Mouse (Mus musculus) forebrain, embryonic 14.5 days (tissue): ENCODE results near the gene Riok1. TPM values are rescaled to one million over a fixed set of nuclear protein-coding genes. Genes with fewer than 3 reads are reported as not detected.

Experiments used
- ATAC-seq: fragments of 200-750 bp; cut with Nextera tagmentation; 2 replicates; pipeline ENCODE4 v1.8.0; 2017; ENCODE audit warnings: mild to moderate bottlenecking, moderate library complexity
- DNase-seq: peaks from one replicate; pipeline ENCODE4 v3.0.0-alpha.2; 2015; ENCODE audit warnings: low spot score
- H3K27ac ChIP-seq: fragments of 300-500 bp; sonication (generic); 2 replicates; pipeline ENCODE4 v1.5.1; 2014; ENCODE audit warnings: low read depth, mild to moderate bottlenecking, control low read depth, low read length, moderate library complexity
- H3K27me3 ChIP-seq: fragments of 300-500 bp; sonication (generic); replicated peaks from 2 replicates; pipeline ENCODE4 v1.6.1; 2014; ENCODE audit warnings: low read length, control low read depth, mixed read lengths; ENCODE audit not compliant: control insufficient read depth, insufficient read depth
- H3K36me3 ChIP-seq: fragments of 300-500 bp; sonication (generic); 2 replicates; pipeline ENCODE4 v1.6.1; 2014; ENCODE audit warnings: low read length, control low read depth; ENCODE audit not compliant: control insufficient read depth, insufficient read depth
- H3K4me1 ChIP-seq: fragments of 300-500 bp; sonication (generic); 2 replicates; pipeline ENCODE4 v1.6.1; 2014; ENCODE audit warnings: antibody characterized with exemption, low read length, control low read depth; ENCODE audit not compliant: control insufficient read depth, insufficient read depth
- H3K4me2 ChIP-seq: fragments of 300-500 bp; sonication (generic); 2 replicates; pipeline ENCODE4 v1.6.1; 2014; ENCODE audit warnings: mild to moderate bottlenecking, control low read depth, low read length
- H3K4me3 ChIP-seq: fragments of 300-500 bp; sonication (generic); 2 replicates; pipeline ENCODE4 v1.5.1; 2014; ENCODE audit warnings: low read depth, low read length, control low read depth
- H3K9ac ChIP-seq: fragments of 300-500 bp; sonication (generic); 2 replicates; pipeline ENCODE4 v1.6.1; 2014; ENCODE audit warnings: mild to moderate bottlenecking, low read length, control low read depth, moderate library complexity
- H3K9me3 ChIP-seq: fragments of 300-500 bp; sonication (generic); replicated peaks from 2 replicates; pipeline ENCODE4 v1.6.1; 2016; ENCODE audit warnings: low read length, control low read depth, mixed read lengths; ENCODE audit not compliant: control insufficient read depth
- WGBS: fragments of 180-500 bp; shearing (Covaris S2); extraction: QIAGEN DNeasy Blood & Tissue Kit; methylation state at CpG from one replicate; pipeline ENCODE4 v1.1.7; 2014; 5-methylcytosine and 5-hydroxymethylcytosine counted together
- polyA plus RNA-seq: library from polyadenylated mRNA; unstranded; fragments of >200 nt; fragmentation: Nextera tagmentation; extraction: Ambion mirVana; gene quantifications from 2 replicates; pipeline ENCODE4 v1.2.1, GENCODE M21; 2014

The Riok1 gene
- polyA plus RNA-seq, result 40.4 and 42.2 TPM in 2 replicates

- ATAC-seq, result peak; percentile 68
- Histone ChIP-seq H3K27ac (peak within 1 kb of the TSS; percentile 64; the same call in 1 of the 2 replicates), H3K4me3 (peak within 1 kb of the TSS; percentile 77), H3K27me3 (no peaks in the 10 kb centered on the region), H3K4me2 (peak within 1 kb of the TSS; percentile 88), H3K9me3 (no peaks in the 10 kb centered on the region), H3K4me1 (peaks cover 10% of the 10 kb centered on the region), H3K9ac (peak within 1 kb of the TSS; percentile 86), H3K36me3 (peaks cover 16% of the 10 kb centered on the region)
- no peak for DNase-seq
- 12% methylated on average over 37 of the region's 37 CpGs for WGBS
Observed at GRCm38 (mm10) chr13:38036343-38037043, at the start of gene Riok1. Gene Riok1, plus strand, starts transcription at chr13:38036995.

- no peak overlapping the region for H3K9ac ChIP-seq
- WGBS, result 94% methylated on average over 8 of the region's 8 CpGs
- H3K27ac ChIP-seq, result no peak overlapping the region
- peaks cover 6% of the 10 kb centered on the region; the same call in 1 of the 2 replicates for H3K4me1 ChIP-seq
- H3K27me3 ChIP-seq, result no peaks in the 10 kb centered on the region
- H3K9me3 ChIP-seq, result no peaks in the 10 kb centered on the region
- H3K4me2 ChIP-seq, result no peak overlapping the region
- peaks cover 66% of the 10 kb centered on the region for H3K36me3 ChIP-seq
- DNase-seq, result no peak
- no peak overlapping the region for H3K4me3 ChIP-seq
- ATAC-seq, result no peak
Observed at GRCm38 (mm10) chr13:37989701-37990100, 47.1 kb upstream of the Riok1 start.

GRCm38 (mm10) chr13:37992638-37993371, 44.0 kb upstream of the Riok1 start:
- Histone ChIP-seq H3K27ac (no peak overlapping the region), H3K4me2 (peak overlapping the region; percentile 75), H3K9me3 (no peaks in the 10 kb centered on the region), H3K4me3 (peak overlapping the region; percentile 90), H3K9ac (peak overlapping the region; percentile 94), H3K36me3 (peaks cover 38% of the 10 kb centered on the region), H3K4me1 (peaks cover 6% of the 10 kb centered on the region; the same call in 1 of the 2 replicates), H3K27me3 (no peaks in the 10 kb centered on the region)
- no peak for DNase-seq
- 16% methylated on average over 10 of the region's 10 CpGs for WGBS
- no peak for ATAC-seq

GRCm38 (mm10) chr13:37993376-37993703, 43.5 kb upstream of the Riok1 start:
- peak overlapping the region; percentile 90 for H3K4me3 ChIP-seq
- no peak for ATAC-seq
- no peaks in the 10 kb centered on the region for H3K27me3 ChIP-seq
- H3K4me1 ChIP-seq, result peaks cover 6% of the 10 kb centered on the region; the same call in 1 of the 2 replicates
- no peaks in the 10 kb centered on the region for H3K9me3 ChIP-seq
- H3K27ac ChIP-seq, result peak overlapping the region; percentile 88
- peak overlapping the region; percentile 94 for H3K9ac ChIP-seq
- WGBS, result under 1% methylated on average over 17 of the region's 17 CpGs
- no peak for DNase-seq
- peak overlapping the region; percentile 75 for H3K4me2 ChIP-seq
- peaks cover 33% of the 10 kb centered on the region for H3K36me3 ChIP-seq

- Histone ChIP-seq H3K27ac (peak within 1 kb of the TSS; percentile 88), H3K27me3 (no peaks in the 10 kb centered on the region), H3K4me1 (peaks cover 6% of the 10 kb centered on the region; the same call in 1 of the 2 replicates), H3K4me3 (peak within 1 kb of the TSS; percentile 90), H3K9ac (peak within 1 kb of the TSS; percentile 94), H3K4me2 (peak within 1 kb of the TSS; percentile 75), H3K9me3 (no peaks in the 10 kb centered on the region), H3K36me3 (peaks cover 29% of the 10 kb centered on the region)
- ATAC-seq (peak; percentile 99), DNase-seq (peak; percentile 98)
- under 1% methylated on average over 71 of the region's 89 CpGs for WGBS
Observed at GRCm38 (mm10) chr13:37993704-37994404, 42.9 kb upstream of the Riok1 start, which contains the start of gene Ssr1. Gene Ssr1, minus strand, starts transcription at chr13:37994217.

- no peaks in the 10 kb centered on the region for H3K9me3 ChIP-seq
- DNase-seq (no peak), ATAC-seq (peak; percentile 59)
- WGBS, result 22% methylated on average over 7 of the region's 7 CpGs
- H3K4me3 ChIP-seq, result peak overlapping the region; percentile 90
- peaks cover 6% of the 10 kb centered on the region; the same call in 1 of the 2 replicates for H3K4me1 ChIP-seq
- H3K27me3 ChIP-seq, result no peaks in the 10 kb centered on the region
- peaks cover 24% of the 10 kb centered on the region for H3K36me3 ChIP-seq
- peak overlapping the region; percentile 49 for H3K4me2 ChIP-seq
- H3K27ac ChIP-seq, result 0 out of 2 replicates have a peak overlapping the region, but pooled peaks have one; percentile 88
- peak overlapping the region; percentile 94; the same call in 1 of the 2 replicates for H3K9ac ChIP-seq
Observed at GRCm38 (mm10) chr13:37994405-37994749, 42.4 kb upstream of the Riok1 start.

GRCm38 (mm10) chr13:37999713-38000112, 37.1 kb upstream of the Riok1 start:
- no peaks in the 10 kb centered on the region for H3K9me3 ChIP-seq
- no peak overlapping the region for H3K4me2 ChIP-seq
- no peaks in the 10 kb centered on the region for H3K36me3 ChIP-seq
- no peak for DNase-seq
- 81% methylated on average over 3 of the region's 3 CpGs for WGBS
- no peak for ATAC-seq
- no peak overlapping the region for H3K27ac ChIP-seq
- no peak overlapping the region for H3K9ac ChIP-seq
- H3K4me3 ChIP-seq, result no peak overlapping the region
- no peaks in the 10 kb centered on the region for H3K4me1 ChIP-seq
- H3K27me3 ChIP-seq, result 0 out of 2 replicates have a peak, but pooled peaks cover 3% of the 10 kb centered on the region

GRCm38 (mm10) chr13:38002461-38002860, 34.3 kb upstream of the Riok1 start:
- Histone ChIP-seq H3K36me3 (no peaks in the 10 kb centered on the region), H3K4me1 (no peaks in the 10 kb centered on the region), H3K9ac (no peak overlapping the region), H3K27ac (no peak overlapping the region), H3K9me3 (no peaks in the 10 kb centered on the region), H3K27me3 (0 out of 2 replicates have a peak, but pooled peaks cover 3% of the 10 kb centered on the region), H3K4me3 (no peak overlapping the region), H3K4me2 (no peak overlapping the region)
- DNase-seq (no peak), ATAC-seq (no peak)
- whole genome bisulfite sequencing, result 61% methylated on average over 1 of the region's 1 CpGs
